Mouse (Mus musculus) thymus, postnatal 10 days (tissue): ENCODE data around the gene Jsrp1.
A peak's percentile ranks its signal among the peaks of the same experiment; 100 is the strongest.

Source experiments
- DNase-seq, 2 experiments: peaks; one replicate each; pipeline ENCODE4 v3.0.0; 2021; ENCODE audit warnings: low spot score in 2 of 2

Gene Jsrp1

DNA sequence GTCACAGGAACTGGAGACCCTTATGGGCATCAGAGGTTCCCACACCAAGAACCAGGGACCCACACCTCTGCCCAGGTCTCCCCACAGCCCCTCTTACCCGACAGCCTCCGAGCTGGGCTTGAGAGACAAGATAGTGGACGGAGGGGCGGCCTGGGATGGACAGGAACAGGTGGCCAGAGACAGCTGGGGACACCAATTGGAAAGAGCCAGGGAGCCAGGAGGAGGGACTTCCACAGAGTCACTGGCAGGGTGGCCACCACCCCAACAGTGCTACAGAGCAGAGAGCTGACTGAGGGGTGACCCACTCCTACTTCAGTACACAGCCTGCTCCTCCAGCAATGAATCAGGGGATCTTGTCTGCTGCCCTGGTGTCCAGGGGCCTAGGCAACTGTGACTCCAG is at the start of gene Jsrp1:
Jsrp1 (minus strand) TSS at position 133 of the 400 bp plus-strand sequence.
- no peak for DNase-seq

DNA sequence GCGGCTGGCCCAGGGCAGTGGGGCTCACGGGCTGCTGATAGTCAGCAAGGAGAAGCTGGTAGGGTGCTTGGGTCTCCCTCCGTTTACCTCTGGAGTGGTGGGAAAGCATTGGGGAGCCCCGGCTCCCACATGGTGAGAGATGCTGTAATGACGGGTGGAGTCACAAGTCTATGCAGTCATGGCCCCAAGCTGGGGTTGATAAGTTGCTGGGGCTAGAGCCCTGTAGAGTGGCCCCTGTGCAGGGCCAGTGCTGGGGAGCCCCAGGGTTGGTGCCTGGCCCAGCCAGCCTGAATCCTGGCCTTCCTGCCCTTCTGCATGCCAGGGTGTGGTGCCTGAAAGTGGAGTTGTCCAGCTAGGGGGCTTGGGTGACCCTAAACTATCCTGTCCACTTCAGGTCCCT is 49.0 kb upstream of the Jsrp1 start:
- DNase-seq, result no peak

DNA sequence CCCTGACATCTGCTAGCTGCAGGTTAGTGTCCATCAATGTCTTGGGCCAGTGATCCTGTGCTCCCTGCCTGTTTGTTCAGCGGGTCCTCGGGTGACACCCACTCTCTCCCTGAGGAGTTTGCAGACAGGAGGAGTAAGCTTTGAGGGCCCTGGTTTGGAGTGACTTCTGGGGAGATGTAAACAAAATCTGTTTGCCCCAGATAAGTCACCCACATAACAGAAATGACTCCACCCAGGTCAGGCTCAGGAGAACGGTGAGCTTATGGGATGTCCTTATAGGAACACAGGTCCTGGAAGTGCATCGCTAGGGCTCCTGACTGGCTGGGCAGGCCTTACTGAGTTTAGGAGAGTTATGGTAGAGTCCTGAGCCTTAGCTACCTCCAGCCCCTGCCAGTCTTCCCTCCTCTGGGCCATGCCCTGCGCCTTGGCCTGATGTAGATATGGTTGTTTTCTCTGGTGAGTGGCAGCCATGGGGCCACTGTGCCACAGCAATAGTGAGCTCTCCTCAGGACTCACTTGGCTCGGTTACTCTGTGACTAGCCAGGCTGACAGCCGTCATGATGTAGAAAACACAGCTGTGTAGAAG is 45.1 kb upstream of the Jsrp1 start:
- no peak for DNase-seq

DNA sequence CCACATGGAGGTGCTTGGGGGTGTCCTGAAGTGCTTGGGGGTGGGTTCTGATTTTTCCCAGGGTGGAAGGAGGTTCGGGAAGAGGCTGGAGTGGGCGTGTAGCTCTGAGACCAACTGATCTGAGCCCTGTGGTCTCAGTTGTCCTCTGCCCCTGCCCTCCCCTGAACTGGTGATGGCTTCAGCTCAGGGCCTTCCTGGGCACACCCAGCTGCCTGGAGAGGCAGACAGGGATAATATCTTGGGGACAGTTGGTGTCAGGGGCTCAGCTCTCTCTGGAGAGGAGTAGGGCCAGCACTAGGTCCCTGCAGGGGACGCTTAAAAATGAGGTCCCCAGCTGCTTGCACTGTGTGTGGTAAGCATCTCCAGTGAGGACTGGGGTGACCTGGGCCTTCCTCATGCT is 44.5 kb upstream of the Jsrp1 start:
- DNase-seq, result no peak

DNA sequence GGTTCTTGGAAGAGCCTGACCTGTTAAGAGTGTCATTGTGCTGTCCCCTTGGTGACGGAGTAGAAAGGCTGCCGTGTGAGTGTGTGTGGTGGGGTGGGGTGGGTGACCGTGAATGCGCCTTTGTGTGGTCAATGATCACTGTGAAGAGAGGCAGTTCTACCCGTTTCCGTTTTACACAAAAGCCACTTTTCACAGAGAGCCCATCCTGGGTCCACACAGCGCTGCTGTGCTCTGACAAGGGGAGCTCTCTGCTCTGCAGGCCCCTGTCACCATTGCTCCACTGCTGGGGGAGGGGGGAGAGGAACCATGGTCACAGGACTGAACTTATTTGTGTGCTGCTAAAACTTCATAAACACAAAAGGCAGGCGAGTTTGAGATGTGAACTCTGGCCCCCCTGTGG is 44.1 kb upstream of the Jsrp1 start:
- DNase-seq, result no peak

DNA sequence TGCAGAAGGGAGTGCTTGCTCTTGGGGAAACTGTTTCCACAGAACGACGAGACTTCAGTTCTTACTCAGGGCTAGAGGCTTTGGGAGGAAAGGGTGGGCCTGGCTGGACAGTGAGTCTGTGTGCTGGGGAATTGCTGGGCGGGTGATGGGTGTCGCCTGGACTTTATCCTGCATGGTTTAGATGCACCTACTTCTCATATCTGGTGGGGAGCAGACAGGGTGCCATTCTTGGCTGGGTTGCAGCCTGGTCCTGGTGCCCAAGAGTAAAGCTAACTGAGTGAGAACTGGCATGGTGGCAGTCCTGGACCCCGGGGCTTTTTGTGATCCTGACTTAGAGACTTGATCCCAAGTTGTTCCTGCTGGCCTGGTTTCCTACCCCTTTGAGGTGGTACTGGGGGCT is 43.6 kb upstream of the Jsrp1 start:
- DNase-seq, result no peak

DNA sequence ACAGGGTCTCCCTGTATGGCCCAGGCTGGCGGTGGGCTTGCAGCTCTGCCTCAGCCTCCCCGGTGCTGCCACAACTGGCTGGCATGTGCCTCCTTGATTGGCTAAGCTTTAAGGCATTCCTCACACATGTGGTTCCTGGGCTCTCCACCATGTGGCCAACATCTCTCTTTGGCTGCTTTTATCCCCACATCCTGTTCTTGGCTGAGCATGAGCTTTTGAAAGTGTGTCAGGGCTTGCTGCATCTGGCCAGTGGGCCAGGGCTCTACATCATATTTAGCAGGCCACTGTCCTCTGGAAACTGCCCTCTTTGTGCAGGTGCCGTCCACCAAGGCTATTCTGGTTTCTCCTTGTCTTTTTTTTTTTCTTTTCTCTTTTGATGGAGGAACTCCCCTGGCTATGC is 43.0 kb upstream of the Jsrp1 start:
- no peak for DNase-seq

DNA sequence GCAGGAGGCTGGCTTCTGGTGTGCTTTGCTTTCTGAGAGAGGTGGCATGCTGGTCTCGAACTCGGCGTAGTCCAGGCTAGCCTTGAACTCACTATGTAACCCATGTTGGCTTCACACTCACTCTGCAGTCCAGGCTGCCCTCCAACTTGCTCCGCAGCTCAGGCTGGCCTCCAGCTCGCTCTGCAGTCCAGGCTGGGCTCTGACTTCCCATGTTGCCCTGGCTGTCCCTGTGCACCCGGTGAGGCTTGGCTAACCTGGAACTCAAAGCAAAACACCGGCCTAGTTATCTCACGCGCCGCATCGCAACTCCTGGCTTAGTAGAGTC is 42.4 kb upstream of the Jsrp1 start:
- DNase-seq, result no peak

DNA sequence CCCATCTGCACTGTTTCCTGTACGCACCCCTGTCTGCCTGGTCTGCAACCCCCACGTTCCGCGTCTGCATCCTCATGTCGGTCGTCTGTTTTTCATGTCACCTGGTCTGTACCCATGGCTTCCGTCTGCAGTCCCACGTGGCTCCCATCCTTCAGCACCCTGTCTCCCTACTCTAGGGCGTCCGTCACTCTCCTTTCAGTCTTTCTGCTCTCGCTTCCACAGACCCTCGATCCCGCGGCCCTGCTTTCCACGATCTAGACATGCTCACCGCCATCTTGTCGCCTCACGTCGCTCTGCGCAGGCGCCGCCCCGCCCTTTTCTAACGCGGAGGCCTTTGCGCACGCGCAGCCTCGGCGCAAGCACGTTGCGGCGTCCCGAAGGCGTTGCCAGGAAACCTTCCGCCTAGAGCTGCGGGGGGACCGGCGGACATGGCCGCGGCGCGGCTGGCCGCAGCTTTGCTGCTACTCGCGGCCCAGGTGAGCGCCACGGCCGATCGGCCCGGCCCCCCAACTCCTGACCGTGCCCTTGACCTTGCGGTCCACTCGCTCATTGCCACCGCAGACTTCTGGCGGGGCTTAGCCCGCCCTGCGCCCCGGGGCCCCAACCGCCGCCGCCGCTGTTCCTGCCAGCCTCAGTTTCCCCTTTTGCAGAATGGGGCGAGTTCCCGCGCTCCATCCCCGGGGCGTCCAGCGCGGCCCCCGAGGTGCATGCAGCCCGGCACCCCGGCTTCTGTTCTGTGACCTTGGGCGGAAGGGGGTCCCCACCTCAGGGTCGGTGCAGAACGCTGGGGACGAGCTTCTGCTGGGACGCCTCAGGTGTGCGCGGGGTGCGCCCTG is 41.8 kb upstream of the Jsrp1 start, which contains the start of the genes Lsm7 and Sppl2b:
Lsm7 (minus strand) TSS at position 297 of the 836 bp plus-strand sequence.
Sppl2b (plus strand) TSS at position 363 of the 836 bp plus-strand sequence.
- DNase-seq, result peak; percentile 94 to 98

DNA sequence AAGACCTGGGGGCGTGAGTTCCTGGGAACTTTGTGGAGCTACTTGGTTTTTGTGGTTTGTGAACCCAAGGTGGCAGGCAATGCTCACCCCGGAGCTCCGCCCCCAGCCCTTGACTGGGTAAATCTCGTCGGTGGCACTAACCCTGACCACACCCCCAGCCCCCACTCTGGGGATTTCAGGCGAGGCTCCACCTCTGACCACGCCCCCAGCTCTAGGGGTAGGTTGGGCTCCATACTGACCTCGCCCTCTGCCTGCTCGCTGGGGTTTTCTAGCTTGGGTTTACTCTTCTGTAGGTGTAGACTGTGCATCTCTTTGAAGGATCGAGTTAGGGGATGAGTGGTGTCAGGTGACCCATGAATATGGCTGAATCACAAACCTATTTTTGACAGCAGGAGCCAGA is 35.3 kb upstream of the Jsrp1 start:
- DNase-seq, result peak; percentile 58 to 62

DNA sequence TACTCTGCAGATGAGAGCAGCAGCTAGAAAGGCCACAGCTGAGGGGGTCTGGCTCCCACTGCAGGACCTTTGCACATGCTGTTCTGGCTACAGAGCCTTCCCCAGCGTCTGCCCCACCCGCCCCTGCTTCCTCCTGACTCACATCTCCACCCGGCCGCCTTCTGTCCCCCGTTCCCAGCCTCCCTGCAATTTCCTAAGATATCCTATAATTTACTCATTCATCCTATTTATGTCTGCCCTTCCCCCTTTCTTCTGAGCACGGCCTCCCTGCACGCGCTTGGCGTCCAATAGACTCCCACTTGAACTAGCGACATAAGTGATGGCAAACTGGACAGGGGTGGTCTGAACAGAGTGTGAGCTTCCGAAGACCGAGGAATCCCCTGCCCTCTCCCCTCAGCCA is 32.4 kb upstream of the Jsrp1 start:
- DNase-seq, result no peak

DNA sequence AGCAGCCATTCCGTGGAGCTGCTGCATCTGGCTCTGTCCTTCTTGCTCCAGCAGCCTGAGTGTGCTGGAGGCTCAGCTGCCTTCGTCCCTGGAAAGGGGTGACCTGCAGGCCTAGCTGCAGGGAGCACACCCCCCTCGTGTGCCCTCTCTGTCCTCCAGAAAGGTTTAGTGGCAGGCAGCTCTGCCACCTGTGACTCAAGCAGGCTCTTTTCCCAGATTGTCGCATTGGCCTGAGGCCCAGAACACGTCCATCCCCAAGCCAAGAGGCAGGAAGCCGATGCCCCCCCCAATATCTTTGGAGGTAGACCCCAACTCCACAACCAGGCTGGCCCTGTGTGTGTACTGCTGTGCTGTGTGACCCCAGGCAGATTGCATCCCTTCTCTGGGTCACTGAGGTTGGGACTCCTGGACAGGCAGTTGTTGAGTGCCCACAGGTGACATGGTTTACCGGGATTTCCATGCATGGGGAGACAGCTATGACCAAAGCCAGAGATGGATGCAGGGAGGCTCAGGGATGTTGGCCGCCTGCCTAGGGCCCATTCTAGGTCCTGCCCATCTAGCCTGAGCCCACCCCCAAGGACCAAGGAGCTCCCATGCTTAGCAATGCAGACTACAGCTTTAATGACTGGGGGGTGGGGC is 31.9 kb upstream of the Jsrp1 start:
- no peak for DNase-seq

DNA sequence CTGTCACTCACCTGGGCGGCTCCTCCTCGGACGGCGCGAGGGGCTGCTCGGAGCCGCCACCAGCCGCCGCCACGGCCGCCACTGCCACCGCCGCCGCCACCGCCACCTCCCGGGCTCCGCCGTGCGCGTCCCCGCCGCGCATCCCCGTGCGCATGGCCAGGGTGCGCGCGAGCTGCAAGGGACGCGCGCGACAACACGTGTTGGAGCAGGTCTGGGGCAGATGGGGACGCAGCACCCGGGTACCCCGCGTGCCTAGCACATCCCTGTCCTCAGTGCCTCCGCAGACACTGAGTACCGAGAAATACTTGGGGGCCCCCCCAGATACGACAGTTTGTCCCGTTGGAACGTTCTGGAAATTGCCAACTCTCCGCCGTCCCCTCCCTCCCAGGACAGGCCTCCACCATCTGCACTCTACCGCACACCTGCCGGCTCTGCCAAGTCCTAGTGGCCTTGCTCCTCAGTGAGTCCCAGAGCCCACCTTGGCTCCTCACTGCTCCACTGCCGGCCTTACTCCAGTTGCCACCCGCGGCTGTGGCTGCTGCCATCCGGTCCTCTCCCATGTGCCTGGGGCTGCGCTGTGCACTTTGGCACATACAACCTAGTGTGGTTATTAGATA is 30.7 kb upstream of the Jsrp1 start, which contains the start of gene Lingo3:
Lingo3 (minus strand) TSS at position 109 of the 617 bp plus-strand sequence.
- DNase-seq, result no peak

DNA sequence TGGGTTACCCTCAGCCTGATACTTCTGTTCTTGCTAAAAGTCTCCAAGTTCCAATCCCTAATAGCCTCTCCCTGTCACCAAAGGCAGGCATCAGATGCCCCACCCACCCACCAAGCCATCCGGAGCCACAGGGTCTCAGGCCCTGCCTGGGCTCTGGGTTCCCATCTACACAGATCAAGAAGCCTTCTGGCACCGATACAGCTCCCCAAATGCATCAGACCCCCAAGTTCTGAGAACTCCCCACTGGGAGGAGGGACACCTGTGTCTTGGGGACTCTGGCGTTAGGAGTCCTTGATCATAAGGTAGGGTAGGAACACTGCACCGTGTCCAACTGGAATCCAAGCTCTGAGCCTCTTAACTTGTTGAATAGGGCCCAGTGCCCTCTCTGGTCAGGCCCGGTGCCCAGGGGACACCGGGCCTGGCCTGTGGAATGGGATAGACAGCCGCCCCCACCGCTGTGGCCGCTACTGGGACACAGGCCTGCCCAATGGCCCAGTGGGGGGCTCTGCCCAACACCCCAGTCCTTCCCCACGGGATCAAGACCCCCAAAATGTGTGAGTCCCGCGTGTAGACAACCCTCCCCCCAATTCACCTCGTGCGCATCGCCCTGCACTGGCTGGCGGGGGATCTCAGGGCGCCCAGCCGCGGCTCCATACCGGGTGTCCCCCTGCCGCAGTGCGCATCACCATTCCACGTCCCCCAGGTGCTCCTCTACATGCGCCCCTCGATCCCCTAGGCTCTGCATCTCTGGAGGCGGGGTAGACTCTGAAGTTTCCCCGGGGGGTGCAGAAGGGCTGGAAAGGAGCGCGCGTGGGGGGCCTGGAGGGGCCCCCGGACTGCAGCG is 30.0 kb upstream of the Jsrp1 start:
- DNase-seq, result no peak

DNA sequence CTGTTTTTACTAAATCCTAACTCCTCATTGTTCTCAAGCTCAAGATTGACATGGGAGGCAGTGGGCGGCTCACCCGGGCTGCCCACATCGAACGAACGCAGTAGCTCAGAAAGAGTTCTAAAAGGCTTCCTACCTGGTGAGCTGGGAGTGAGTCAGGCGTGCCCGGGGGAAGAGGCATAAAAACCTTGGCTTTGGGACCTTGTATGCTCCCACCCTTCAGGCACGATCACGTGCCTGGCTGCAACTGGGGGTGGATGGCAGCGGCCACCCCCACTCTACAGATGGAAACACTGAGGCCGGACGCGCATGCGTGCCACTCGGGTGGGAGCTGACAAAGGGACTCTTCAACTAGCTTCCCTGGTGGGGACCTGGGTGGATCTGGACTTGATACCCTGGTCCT is 29.0 kb upstream of the Jsrp1 start:
- DNase-seq, result no peak

DNA sequence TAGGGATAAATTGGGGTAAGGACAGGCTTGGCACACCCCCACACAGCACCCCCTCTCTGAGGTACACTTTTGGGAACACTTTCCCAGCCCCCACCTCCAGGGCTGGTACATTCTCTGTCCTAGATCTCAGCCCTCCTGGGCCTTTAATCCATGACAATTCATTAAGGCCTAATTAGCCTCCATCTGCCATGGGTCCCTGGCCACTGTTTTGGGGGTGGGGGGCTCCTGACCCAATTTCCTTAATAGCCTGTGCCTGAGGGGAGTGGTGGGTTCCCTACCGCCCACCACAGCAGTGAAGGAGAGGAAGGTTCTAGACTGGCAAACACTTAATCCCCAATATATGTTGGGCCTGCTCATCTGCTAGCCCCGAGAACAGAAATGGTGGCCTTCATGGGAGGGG is 28.4 kb upstream of the Jsrp1 start:
- DNase-seq, result no peak

DNA sequence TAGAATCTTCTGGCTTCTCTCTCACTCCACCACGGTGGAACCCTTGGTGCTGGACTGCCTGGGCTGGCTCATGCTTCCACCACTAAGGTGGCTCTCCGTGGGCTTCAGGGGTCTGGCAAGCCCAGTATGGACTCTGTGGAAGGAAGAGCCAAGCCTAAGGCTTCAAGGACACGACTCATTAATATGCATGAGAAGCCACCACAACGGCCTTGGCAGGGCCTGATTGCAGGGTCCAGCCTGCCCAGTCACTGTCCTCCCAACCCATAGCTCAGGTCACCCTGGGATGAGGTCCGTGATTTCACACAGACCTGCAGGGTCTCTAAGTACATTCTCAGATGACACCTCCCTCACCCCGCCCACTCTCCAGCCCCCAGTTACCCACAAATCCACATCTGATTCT is 26.6 kb upstream of the Jsrp1 start:
- no peak for DNase-seq

DNA sequence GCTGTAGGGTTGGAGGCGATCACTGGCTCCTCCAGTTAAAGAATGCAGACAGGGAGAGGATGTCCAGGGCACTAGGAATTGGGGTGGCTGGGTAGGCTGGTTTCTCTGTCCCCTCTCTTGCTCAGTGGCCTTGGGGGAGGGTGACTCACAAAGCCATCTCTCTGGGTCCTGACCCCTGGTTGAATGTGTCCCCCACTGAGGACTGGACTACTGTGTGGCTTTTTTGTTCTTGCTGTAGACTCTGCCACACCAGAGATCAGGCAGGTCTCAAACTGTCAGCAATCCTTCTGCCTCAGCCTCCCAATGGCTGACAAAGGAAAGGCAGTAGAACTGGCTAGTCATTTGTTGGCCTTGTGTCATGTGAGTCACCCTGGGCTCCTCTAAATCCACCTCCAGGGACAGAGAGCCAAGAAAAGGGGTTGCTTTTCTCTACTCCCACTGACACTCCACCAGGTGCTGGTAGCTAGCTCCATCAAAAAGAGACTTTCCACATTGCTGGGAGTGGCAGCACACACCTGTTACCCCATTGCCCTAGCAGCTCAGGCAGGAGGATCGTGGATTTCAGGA is 25.1 kb upstream of the Jsrp1 start:
- no peak for DNase-seq

DNA sequence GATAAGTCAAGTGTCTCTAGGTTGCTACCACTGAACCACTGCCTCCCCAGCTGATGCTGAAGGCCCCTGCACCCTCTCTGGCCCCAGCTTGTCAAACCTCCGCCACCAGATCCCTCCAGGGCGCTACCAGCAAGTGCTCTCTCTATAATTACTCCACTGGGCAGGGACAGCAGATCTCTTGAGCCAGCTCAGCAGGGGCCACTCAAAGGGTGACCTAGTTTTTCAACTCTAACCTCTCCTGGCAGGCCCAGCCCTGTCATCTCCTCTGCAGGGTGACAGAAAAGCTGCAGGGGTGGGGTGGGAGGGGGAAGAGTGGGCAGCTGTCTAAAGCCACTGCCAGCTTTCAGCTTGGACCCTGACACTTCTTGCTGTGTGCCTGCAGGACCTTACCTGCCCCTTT is 24.5 kb upstream of the Jsrp1 start:
- DNase-seq, result no peak

DNA sequence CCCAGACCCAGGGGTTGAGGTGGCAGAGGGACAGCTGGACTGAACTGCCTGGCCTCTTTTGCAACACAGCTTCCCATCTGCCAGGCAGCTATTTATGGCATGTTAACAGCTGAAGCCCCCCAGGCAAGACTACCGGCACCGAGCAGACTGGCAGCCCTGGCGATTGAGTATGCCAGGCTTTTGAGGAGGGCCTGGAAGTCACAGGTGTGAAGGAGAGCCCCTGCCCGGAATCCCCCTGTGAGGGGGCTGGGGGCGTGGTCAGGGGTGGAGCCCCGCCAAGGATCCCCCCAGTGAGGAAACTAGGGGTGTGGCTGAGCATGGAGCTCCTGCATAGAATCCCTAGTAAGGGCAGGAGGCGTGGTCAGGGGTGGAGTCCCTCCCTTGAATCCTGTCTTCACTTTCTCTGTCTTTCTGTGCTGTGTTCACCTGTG is 23.7 kb upstream of the Jsrp1 start:
- DNase-seq, result no peak

DNA sequence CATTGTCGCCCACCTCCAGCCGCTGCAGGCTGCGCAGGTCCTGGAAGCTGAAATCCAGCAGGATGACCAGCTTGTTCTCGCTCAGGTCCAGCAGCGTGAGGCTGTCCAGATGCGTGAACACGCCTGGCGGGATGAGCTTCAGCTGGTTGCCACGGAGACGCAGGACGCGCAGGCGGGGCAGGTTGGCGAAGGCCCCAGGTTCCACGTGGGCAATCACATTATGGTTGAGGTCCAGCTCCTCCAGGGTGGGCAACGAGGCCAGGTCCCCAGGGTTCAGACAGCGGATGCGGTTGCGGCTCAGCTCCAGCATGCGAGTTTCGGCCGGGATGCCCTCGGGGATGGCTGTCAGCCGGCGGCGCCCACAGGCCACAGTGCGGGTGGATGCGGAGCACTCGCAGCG is 22.3 kb upstream of the Jsrp1 start:
- DNase-seq, result no peak
